Mouse (Mus musculus): ENCODE measurements around the gene Tapt1.

Tapt1 gene

GRCm38 (mm10) chr5:44198471-44198870, 28.0 kb downstream of the Tapt1 start:
- no peak for DNase-seq (ENCODE audit: low spot score in 2 of 2)

GRCm38 (mm10) chr5:44197806-44198205, 28.6 kb downstream of the Tapt1 start:
- DNase-seq (ENCODE audit: low spot score in 2 of 2): no peak

- no peak for DNase-seq (ENCODE audit: low spot score in 2 of 2)
Measured at GRCm38 (mm10) chr5:44196167-44196566, 30.3 kb downstream of the Tapt1 start.

DNA sequence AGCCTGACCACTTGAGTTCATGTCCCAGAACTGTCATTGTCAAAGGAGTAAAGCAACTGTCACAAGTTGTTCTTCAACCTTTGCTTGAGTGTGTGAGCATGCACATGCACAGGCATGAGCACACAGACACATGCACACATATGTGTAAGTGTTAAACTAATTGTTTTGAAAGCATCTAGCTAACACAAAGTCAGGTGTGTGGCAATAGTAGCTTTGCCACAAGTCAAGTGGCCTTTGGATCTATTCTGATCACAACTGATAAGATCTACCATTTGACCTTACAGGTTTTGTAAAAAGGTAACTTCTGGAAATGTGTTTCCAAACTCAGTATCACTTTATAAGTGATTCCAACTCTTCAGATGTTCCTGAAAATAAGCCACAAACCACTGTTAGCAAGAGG, 39.1 kb downstream of the Tapt1 start:
- no peak for DNase-seq (ENCODE audit: low spot score in 2 of 2)

DNA sequence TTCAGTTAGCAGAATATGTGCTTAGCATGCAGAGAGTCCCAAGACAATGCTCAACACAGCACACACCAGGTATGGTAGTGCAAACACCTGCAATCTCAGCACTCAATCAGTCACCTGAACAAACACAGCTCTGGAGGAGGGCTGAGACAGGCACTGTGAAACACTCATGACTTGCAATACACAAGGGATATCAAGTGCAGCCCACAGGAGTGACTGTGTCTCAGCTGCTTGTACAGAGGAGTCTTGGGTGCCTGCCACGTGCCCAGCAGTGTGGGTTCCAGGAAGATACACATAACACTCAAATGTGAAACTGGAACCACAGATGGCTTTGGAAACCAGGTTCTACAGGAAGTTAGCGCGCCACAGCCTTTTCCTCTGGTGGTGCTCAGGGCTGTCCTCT, 44.8 kb downstream of the Tapt1 start:
- no peak for DNase-seq (ENCODE audit: low spot score in 2 of 2)

GRCm38 (mm10) chr5:44180450-44180849, 46.0 kb downstream of the Tapt1 start:
- DNase-seq (ENCODE audit: low spot score in 2 of 2): no peak

DNA sequence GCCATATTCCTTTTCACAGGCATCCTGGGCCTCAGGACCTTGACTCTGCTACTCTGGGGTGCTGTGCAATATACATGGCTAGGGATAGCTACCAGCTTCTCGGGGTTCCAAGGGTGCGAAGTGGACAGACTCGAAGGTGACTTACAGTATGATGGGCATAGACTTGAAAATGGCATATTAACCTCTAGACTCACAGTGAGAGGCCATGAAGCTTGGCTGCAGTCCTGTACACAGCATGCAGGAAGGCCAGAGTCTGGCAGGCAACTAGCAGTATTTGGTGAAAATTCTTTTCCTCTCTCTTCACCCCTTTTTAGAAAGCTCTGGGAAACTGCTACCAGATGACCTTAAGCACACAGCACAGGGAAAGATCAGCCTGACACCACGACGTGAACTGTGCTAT, 52.4 kb downstream of the Tapt1 start:
- DNase-seq (ENCODE audit: low spot score in 2 of 2): no peak

DNA sequence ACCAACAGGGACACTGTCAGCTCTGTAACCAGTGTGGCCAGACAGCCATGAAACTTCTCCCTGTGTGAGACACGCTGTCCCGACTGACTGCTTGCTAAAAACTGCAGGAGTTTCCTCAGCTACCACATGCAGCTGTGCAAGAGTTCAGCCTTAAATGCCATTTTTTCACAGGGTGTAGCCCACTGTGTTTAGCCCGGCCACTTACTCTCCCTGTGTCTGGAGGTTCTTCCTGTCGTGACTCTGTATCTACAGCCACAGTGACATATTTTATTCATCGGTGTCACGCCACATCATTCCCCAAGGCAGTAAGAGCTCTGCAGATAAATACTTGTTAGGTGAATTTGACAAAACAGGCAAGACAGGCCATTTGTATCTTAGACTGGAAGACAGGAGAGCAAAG, 59.6 kb downstream of the Tapt1 start:
- no peak for DNase-seq (ENCODE audit: low spot score in 2 of 2)

DNA sequence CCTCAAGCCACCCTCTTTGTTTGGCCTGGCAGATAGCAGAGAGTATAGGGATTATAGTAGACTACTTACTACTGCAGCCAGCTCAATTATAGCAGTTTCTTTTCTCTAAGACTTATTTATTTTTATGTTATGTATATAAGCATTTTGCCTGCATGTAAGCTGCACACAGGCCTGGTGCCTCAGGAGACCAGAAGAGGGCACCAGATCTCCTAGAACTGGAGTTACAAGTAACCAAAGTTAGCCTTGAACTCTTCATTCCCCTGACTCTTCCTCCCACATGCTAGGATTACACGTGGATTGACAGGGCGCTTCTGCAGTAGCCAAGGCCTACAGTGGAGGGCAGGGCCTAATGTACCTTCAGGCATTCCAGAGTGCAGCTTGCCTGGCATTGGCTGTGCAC, 60.6 kb downstream of the Tapt1 start:
- no peak for DNase-seq (ENCODE audit: low spot score in 2 of 2)

DNA sequence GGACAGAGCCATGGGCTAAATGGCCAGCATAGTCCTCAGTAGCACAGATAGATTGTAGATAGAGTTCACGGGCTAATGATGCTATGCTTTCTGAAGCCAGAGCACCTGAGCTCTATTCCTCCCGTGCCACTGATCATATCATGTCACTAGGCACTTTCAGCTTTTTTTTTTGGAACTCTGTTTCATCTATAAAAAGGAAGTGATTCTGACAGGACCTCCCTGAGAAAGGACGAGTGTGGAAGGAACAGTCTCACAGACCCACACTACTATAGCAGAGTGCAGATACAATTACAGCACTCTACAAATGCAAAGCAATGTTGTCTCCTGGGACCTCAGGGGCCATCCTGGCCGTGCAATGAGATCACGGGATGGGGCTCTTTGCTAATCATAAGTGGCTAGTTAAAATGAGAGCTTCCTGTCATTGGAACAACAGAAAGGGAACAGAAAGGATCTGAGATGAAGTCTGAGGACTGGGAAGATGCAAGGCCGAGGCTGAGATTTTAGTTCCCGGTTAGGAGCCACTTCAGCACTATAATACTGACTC, 62.1 kb downstream of the Tapt1 start:
- no peak for DNase-seq (ENCODE audit: low spot score in 2 of 2)

DNA sequence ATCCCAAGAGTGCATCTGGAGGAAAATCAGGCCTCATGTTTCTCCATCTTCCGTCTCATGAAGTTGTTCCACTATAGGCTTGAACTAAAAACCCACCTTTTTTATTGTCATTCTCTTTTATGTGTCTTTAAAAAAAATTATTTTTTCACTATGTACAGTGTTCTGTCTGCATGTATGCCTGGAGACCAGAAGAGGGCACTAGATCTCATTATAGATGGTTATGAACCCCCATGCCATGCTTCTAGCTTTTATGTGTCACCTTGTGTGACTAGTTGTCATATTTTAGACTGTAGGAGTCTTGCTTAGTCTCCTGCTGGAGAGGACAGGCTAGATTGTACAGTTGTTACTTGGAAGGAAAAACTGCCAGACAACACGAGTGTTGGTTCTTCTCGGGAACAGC, 63.1 kb downstream of the Tapt1 start:
- no peak for DNase-seq (ENCODE audit: low spot score in 2 of 2)

DNA sequence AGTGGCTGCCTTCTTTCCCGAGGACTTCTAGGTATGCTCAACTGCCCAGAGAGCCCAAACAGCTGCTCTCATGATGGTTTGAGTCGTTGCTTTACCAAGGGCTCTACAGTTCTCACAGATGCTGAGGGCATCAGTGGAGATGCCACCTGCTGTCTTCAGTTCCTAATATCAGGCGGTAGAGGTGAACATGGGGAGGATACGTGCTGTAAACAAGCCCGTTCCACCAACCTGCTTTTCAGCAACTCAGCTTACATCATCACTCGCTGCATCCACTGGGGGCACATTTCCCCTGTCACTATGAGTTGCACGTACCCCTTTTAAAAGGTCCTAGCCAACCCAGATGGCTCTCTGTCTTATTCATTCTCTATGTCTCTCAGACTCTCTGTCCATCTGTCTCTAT, 63.6 kb downstream of the Tapt1 start:
- no peak for DNase-seq (ENCODE audit: low spot score in 2 of 2)

DNA sequence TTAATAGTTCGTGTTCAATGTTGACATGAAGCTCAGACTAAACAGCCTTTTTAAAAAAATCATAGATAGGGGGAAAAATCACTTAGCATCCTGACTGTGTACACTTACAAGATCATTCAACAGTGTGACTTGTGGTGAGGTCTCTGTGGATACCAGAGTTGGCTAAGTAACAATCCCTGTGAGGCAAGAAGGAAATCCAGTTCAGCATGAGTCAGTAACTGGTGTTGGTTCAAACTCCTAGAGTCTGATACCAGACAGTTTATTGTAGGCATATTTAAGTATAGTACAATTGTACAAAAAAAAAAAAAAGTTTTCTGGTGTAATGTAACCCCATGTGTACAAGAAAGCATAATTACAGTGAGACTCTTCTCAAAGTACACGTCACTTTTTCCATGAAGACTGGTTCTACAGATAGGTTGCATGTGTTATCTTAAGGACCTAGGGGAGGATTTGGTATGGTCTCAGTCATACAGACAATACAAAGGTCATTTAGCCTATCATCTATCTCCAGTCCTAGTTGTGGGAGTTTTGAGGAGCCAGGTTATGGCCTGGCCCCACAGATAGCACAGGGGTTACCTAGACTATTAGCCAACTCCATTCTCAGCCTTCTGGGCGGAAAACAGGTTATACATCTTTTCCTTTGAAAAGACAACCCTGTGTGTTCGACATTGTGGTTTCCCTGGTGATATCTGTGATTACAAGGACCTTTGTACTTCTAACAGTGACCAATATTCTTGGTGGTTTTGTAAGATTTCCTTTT, 66.6 kb downstream of the Tapt1 start:
- DNase-seq (ENCODE audit: low spot score in 2 of 2): no peak

- DNase-seq (ENCODE audit: low spot score in 2 of 2): no peak
Measured at GRCm38 (mm10) chr5:44159231-44159630, 67.2 kb downstream of the Tapt1 start.

GRCm38 (mm10) chr5:44158458-44158857, 68.0 kb downstream of the Tapt1 start:
- DNase-seq (ENCODE audit: low spot score in 2 of 2): no peak

DNA sequence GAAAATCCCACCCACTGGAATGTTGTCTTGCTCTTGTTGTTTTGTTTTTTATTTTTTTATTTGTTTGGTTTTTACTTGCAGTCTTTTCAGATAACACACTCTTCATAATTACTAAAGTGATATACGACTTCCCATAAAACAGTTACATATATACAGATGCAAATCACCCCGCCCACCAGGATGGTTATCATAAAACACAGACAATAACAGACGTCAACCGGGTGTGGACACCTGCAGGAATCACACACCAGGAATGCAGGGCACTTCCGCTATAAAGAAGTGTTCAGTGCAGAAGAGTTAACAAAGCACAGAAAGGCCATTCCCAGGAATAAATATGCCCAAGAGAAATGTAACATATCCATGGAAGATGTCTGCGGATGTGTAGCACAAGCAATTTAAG, 68.7 kb downstream of the Tapt1 start:
- DNase-seq (ENCODE audit: low spot score in 2 of 2): no peak

DNA sequence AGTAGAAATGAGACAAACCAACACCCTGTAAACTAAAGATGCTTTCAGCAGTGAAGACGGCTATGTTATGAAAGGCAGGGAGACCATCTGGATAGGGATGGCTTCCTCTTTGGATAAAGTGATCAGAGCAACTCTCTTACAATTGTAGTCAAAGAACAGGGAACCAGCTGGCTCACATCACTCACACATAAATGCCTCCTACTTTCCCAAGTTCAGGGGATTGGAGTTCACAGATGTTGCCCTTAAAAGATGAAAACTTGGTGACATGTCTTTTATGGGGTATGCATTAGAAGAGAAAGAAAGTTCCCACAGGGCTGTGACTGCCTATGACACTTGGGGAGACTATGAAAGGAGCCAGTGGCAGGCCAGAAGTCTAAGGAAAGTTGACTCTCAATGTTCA, 73.4 kb downstream of the Tapt1 start:
- no peak for DNase-seq (ENCODE audit: low spot score in 2 of 2)

DNA sequence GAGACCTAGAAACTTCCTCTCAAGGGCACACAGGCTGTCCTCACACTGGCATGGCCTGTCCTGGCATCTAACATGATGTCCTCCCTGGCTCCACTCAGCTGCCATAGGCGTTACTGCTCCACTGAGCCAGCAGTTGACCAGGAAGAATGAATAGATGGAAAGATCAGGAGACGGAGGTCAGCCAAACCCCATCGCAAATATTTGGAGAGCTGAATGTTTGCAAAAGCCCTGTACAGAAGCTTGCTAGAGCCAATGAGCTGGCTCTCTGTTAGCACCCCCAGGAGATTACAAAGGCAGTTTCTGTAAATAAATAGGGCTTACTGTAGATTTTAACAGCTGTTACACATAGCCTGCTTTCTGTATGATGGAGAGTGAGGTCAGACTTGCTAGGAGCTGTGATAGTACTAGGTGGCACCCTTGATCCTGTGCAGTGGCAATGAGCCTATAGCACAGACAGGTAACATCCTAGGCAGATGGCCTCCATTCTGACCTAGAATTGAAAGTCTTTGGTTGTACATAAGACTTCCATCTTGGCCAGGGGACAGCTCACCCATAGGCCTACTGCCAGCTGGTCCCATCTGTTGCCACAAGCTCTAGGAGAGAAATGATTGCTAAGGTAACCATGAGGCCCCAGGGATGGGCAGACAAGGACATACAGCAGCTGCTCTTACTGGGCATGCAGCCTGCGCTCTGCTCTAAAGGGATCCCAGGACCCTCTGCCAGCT, 74.9 kb downstream of the Tapt1 start:
- peak in 1 of 2 experiments; percentile 19 for DNase-seq (ENCODE audit: low spot score in 2 of 2)

- DNase-seq (ENCODE audit: low spot score in 2 of 2): no peak
Measured at GRCm38 (mm10) chr5:44147732-44148131, 78.7 kb downstream of the Tapt1 start.

- DNase-seq (ENCODE audit: low spot score in 2 of 2): no peak
Measured at GRCm38 (mm10) chr5:44146437-44147332, 79.7 kb downstream of the Tapt1 start.

GRCm38 (mm10) chr5:44143467-44144235, 82.8 kb downstream of the Tapt1 start:
- no peak for DNase-seq (ENCODE audit: low spot score in 2 of 2)

All from urinary bladder, postnatal 4 days (tissue).